Mouse (Mus musculus) kidney, postnatal 10 days (tissue): ENCODE results near the gene Hrg.
"Not testable (repeated sequence)": the region's sequence is repeated elsewhere in the genome, so short reads cannot be mapped to it uniquely, and the experiment has no call there.

Experiments
- DNase-seq: peaks from one replicate; pipeline ENCODE4 v3.0.0; 2021; ENCODE audit warnings: mixed read lengths

Hrg gene

DNA sequence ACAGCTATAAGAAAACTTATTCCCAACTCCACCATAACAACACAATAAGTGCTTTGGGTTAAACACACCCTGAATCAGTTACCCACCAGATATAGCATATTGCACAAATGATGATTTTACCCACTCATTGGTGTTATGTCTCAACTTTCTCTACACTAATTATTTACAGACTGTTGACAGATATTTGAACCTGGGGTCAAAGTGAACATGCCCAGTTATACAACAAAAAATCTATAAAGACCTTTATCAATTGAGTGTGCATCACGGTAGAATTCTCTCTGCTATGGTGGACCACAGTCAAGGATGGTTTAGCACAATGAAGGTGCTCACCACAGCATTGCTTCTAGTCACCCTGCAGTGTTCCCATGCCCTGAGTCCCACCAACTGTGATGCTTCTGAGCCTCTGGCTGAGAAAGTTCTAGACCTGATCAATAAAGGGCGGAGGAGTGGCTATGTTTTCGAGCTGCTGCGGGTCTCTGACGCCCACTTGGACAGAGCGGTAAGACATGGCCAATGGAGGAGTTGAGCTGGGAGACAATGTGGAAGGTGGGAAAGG lies at the start of gene Hrg:
TSS of gene Hrg (plus strand) at position 233 of the 556 bp plus-strand sequence.
- DNase-seq = no peak

DNA sequence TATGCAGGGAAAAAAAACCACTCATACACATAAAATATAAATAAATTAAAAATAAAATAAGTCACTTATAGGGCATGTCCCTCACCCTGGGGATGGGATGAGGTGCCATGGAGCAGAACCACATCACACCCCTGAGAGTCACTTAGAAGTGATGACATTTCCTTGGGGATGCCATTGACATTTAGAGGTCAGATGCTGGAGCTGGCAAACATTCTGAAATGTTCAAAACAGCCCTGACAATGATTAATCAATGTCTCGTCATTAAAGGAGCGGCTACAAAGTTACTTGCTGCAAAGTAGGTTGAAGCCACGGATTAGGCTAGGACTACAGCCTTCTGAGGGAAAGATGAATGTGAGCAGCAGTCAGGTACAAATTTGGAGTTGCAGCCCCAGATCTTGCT lies 49.5 kb upstream of the Hrg start:
- DNase-seq = no peak

DNA sequence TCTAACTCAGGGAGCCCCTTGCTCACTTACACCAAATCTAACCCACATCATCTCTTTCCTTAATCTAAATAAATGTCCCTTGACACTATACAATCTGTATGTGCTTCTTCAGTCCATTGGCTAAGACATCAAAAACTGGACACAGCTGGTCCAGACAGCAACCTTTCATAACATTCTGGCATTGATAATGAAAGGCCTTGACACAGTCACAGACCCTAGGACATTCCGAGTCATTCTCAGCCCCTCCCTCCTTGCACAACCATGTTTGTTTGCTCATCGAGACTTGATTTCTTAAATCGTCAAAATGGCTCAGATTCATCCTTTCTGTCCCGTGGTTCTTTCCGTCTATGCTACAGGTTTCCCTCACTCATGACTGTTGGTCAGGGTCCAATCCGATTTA lies 41.6 kb upstream of the Hrg start:
- no peak for DNase-seq

DNA sequence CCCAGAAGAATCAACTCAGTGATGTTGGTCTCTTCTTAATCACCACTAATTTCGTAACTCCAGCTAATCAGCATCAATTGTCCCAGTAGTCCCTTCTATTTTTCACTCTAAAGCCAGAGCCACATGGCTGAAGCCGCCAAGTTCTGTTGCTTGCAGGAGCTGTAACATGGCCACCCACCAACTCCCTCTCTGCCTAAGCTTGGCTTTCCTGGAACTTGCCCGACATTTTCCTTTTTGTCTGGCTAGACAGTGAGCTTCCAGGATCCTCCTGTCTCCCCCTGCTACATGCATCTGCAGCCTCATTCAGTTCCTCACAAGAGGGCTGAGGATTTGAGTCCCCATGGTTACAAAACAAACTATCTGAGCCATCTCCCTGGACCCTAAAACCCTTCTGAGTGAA lies 38.9 kb upstream of the Hrg start:
- DNase-seq = no peak

DNA sequence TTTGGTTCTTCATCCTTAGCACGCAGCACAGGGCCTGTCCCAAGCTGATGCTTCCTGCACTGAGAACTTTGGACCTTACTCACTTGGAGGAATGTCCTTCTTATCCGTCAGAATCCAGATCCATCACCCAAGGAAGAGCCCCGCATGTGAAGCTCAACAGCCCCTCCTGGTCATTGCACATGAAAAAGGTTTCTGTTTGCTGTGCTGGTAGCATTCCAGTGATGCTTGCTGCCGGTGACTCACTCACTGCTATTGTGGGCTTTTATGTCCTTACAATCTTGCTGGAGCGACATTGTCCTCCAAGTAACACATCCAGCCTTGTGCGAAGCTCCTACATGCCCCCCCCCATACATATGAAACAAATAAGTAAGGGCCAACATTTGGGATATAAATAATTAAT lies 38.0 kb upstream of the Hrg start:
- DNase-seq = no peak

DNA sequence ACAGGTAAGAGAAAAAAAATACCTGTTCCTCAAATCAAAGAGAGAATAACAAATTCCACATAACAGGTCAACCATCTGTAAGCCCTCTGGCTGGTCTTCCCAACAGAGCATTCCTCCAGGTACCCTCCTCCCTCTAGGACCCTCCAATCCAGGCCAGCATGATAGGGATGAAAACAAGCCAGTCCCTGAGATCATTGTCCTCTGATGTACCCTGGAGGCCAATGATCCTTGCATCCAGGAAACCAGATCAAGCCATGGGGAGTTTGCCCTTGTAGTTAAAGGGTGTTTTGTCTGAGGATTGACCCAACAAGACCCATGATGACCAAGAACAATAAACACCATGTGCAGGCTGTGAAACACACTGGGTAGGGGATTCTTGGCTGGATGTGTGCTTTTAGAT lies 36.6 kb upstream of the Hrg start:
- no peak for DNase-seq

DNA sequence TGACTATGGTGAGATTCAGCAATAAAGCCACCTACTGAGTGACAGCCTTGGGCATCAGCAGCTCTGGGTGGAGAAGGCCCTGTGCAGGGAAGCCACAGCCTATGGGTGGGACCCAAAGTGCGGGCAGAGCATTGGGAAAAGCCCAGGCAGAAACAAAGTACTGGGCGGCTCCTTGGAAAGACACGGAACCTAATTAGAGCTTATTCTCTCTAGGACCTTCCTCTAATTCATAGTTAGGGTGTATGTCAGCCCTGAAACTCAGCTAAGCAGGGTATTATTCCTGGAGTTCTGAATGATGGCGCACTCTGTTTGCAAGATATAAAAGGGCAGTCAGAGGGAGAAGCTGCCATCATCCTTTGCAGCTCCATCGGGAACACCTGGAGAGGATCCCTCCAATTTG lies 32.8 kb upstream of the Hrg start, which contains the start of gene Fetub:
TSS of gene Fetub (plus strand) at position 301 of the 400 bp plus-strand sequence.
- no peak for DNase-seq

DNA sequence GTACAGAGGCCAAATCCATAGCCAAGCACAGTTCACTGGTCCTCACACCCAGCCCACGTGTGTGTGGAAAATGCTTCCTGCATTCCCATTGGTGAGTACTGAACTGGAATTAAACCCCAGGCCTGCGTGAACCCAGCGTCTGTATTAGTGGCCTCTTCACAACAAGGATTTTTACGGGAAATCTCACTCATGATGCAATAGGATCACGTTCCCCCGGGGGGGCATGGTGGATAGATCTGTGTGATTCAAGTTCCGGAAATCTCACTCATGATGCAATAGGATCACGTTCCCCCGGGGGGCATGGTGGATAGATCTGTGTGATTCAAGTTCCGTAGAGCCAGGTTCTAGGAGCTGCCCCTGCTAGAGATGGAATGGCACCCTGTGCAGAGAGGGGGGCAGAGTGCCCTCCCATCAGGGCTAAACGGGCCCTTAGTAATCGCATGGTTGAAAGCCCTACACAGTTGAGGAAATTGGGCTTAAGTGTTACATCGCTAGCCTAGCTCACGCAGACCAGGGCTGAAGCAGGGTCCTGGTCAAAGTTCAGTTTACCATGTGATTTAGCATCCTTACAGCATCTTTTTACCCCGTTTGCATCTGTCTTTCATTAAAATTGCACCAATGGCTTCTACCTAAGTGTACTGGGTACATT lies 32.1 kb upstream of the Hrg start:
- no peak for DNase-seq

DNA sequence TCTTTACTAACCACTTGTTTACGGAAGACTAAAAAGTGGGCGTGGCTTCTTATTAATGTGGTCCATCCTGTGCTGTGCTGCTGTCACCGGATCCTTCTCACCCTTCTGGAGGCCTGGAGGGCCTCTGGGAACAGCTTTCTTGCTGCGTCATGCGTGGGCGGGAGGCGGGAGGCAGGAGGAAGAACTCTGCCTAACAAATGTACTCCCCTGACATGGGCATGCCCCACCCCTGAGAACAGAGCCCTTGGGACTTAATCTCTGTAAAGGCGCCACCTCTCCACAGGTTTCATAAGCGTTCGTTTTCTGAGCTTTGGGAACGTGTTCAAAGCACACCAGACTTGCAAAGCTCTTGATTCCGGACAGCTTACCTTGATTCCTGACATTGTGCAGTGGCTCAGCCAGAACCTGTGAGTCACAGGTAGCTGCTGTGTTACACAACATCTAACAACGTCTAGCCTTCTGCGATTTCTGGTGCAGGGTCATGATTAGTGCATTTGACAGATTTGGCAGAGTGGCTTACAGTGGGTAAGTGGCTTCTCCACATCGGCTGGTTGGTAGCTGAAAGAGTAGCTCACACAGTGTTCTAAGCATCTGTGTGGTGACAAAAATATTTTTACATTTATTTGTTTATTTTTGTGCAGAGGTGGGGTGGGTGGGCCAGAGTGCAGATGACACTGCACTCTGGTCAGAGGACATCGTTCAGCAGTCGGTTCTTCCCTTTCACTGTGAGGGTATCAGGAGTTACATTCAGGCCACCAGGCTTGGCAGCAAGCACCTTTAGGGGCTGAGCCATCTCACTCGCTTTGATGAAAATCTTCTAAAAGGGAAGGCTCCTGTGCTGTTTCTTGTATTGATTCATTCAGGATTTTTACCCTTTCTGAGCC lies 30.7 kb upstream of the Hrg start:
- peak; percentile 24 for DNase-seq

DNA sequence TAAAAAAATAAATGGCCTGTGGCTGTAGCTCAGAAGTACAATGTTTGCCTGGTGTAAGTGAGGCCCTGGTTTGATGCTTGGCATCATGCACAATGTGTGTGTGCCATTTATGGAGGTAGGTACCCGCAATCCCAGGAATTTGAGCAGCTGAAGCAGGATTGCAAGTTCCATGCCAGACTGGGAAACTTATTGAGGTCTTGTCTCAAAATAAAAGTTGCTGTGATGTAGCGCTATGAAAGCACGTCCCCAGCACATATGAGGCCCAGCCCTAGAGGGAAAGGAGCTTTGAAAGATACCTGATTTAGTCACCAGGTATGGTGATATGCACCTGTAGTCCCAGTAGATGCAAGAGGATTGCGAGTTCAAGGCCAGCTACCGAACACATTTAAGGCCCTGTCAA lies 29.1 kb upstream of the Hrg start:
- no peak for DNase-seq

DNA sequence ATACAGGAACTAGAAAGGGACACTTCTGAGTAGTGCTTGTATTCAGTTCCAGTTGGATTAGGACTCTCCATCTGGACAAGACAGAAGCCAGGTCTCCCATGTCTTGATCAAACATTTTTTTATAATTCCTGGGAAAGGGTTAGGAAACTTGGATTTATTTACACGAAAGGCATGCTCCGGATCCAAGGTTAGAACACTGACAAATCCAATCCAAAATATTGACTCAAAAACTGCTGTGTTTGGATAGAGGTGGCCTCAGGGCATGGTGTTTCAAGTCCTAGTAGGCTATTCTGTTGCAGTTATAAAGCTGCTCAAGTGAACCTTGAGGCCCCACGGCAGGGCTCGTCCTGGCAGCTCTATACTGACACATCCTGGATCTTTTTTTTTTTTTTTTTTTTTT lies 28.4 kb upstream of the Hrg start:
- no peak for DNase-seq

DNA sequence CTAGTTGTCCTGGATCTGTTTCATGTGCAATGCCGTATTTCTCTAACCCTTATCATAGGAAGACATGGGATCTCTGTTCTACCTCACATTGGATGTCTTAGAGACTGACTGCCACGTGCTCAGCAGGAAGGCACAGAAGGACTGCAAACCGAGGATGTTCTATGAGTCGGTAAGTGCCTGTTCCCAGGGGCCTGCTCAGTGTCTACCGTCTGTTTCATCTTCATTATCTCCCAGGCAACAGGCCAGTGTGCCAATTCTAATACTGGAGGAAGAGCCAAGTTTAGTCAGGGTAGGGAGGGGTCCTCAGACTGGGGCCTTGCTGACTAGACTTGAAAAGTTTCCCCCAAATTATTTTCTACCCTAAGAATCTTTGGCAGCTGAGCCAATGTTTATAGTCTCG lies 21.3 kb upstream of the Hrg start:
- no peak for DNase-seq

DNA sequence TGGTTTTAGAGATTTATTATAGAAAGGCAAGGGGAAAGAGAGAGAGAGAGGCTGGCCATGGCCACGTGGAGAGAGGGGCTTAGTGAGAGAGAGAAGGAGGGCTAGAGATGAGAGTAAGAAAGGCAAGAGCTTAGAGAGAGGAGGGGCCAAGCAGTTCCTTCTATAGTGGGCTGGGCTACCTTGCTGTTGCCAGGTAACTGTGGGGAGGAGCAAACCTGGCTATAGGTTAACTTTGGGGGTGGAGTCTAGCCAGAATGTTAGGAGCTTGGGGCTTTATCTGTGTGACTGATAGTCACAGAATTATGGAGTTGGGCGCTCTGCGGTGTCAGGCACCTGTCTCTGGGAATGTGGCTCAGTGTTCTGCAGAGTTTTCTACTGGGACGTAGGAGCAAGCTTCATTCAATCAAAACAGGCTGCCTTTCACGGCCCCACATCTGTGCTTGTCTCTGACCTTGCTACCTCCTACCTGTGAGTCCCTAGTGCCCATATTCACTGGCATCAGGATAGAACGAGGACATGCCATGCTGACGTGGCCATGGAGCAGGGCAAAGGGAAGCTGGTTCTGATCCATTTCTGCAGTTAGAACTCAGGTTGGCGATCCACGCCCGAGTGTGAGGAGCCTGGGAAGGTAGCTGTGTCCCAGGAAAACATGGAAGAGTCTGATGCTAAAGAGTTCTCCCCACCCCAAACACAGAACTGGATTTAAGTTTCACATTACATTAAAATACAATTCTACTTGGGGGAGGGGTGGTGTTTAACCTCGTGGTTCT lies 19.3 kb upstream of the Hrg start:
- no peak for DNase-seq

DNA sequence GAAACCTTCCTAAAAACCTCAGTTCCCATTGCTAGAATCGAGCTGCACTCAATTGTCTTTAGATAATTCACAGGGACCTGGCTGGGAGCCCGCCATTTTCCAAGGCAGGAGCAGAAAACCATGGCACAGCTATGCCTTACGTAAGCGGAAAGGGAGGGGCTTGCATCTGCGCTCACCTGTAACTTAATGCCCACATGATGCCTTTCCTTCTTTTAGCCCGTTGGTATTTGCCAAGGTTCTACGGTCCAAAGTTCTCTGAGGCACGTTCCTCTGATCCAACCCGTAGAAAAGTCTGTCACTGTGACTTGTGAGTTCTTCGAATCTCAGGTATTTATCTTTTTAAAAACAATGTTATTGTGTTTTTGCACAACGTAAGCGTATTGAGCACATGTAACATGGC lies 13.2 kb upstream of the Hrg start:
- no peak for DNase-seq

DNA sequence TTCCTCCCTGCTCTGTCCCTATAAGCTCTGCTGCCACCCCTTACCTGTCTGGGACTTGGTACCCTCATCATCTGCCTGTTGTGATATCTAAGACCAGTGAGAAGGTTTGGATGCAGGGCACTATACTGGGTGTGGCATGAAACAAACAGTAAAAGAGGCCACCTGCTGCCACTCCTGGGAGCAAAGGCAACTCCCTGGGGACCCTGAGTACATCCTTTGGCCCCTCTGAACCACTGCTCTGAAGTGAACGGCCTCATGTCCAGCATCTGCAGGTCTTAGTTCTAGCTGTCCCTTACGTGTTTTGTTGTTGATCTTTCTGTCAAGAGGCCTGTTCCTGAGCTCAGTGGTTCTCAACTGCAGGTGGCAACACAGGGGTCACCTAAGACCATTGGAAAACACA lies 12.3 kb upstream of the Hrg start:
- DNase-seq = no peak

DNA sequence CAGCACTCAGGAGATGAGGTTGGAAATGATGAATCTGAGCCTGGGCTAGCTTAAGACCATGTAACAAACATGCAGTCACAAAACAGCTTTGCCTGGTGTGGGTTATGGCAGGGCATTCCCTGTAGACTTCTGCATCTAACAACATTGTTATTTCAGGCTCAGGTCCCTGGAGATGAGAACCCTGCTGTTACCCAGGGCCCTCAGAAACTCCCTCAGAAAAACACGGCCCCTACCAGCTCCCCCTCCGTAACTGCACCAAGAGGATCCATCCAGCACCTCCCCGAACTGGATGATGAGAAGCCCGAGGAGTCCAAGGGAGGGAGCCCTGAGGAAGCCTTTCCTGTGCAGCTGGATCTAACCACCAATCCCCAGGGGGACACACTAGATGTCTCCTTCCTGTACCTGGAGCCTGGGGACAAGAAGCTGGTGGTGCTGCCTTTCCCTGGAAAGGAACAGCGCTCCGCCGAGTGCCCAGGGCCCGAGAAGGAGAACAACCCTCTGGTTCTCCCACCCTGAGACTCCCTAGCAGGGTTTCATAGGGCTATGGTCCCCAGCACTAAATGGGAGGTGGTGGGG lies 11.7 kb upstream of the Hrg start:
- no peak for DNase-seq

DNA sequence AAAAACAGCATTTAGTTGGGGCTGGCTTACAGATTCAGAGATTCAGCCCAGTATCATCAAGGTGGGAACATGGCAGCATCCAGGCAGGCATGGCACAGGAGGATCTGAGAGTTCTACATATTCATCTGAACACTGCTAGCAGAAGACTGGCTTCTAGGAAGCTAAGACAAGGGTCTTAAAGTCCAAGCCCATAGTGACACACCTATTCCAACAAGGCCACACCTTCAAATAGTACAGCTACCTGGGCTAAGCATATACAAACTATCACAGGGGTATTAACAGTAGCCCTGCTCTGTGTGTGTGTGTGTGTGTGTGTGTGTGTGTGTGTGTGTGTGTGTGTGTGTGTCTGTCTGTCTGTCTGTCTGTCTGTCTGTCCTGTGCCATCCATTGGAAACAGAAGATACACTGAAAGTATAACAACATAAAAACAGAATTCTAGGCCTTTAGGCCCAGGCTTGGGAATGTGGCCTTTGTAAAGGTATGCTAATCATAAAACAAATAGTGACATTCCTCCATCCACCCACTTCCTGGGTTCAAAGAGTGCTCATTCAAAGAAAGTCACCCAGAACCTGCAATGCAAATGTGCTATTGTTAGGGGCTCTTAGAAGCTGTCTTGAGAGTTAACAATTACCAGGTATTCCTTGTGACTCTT lies 8.9 kb upstream of the Hrg start:
- DNase-seq = not testable (repeated sequence)

DNA sequence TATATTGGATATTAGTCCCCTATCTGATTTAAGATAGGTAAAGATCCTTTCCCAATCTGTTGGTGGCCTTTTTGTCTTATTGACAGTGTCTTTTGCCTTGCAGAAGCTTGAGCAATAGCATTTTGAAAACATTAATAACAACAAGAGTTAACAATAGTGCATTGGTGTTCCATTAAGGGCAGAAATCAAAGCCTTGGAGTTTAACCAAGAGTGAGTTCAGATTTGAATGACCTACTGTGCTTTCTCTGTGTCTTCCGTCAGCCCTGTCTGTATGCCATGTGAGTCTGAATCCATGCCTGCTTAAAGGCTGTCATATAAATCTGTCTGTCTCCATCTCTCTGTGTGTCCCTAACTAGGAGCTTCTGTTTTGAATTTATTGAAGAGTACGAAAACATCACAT lies 3.5 kb upstream of the Hrg start:
- DNase-seq = no peak

DNA sequence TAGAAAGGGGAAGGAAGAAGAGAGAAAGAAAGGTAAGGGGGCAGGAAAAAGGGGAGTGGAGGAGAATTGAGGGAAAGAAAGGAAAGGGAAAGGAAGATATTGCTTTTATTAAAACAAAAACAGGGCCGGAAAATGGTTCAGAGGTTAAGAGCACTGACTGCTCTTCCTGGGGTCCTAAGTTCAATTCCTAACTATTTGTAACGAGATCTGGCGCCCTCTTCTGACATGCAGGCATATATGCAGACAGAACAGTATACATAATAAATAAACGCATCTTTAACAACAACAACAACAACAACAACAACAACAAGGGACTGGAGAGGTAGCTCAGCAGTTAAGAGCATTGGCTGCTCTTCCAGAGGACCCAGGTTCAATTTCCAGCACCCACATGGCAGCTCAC lies 2.2 kb downstream of the Hrg start:
- DNase-seq = peak; percentile 12

DNA sequence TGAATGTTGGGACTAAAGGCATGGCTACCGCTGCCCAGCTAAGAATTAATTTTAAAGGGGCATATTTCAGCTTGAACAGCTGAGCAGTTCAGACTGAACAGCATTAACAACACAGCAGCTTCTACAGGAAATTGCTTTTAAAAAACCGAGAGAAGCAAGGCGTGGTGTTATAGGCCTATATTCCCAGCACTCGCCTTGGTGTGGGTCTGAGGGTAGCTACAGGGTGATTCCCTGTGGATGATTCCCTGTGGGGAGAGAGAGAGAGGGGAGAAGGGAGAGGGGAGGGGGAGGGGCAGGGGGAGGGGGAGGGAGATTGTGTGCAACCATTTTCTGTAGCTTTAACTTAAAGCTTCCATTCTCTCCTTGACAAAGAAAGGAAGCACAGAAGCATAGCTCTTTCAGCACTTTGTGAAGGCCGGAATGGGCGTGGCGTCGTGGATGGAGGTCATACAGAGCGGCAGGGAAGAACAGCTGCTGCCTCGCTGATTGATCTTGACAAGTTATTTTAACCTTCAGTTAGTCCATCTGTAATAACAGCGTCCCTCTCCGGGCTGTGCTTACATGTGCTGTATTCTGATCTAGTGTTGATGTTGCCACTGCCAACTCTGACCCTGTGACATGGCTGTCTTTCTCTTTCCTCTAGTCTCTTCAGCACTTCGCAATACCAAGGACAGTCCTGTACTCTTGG lies 4.7 kb downstream of the Hrg start:
- DNase-seq = peak; percentile 19

DNA sequence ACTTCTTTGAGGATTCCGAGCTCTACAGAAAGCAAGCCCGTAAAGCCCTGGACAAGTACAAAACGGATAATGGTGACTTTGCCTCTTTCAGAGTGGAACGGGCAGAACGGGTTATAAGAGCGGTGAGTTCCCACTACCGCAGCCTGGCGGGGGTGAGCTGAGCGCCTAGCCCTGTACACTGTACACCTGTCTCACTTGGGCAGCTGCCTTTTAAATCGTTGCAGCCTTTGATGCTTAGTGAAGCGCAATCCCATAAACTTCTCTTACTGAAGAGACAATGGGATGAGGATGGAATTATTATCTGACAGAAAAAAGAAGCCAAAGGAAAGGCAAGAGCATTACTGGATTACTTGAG lies 5.2 kb downstream of the Hrg start:
- no peak for DNase-seq

DNA sequence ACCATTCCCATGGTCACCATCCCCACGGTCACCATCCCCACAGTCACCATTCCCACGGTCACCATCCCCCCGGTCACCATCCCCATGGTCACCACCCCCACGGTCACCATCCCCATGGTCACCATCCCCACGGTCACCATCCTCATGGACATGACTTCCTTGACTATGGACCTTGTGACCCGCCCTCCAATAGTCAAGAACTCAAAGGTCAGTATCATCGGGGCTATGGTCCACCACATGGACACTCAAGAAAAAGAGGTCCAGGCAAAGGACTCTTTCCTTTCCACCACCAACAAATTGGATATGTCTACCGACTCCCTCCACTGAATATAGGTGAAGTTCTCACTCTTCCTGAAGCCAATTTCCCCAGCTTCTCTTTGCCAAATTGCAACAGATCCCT lies 10.2 kb downstream of the Hrg start:
- DNase-seq = no peak
